Mouse (Mus musculus) layer of hippocampus, postnatal 25 days (tissue): Measurements from ENCODE around the gene Rif1. TPM values are rescaled to one million over a fixed set of nuclear protein-coding genes. Genes with fewer than 3 reads are reported as not detected.
A peak's percentile ranks its signal among the peaks of the same experiment; 100 is the strongest.
"Not testable (repeated sequence)": the region's sequence is repeated elsewhere in the genome, so short reads cannot be mapped to it uniquely, and the experiment has no call there.

Source experiments
- DNase-seq, 2 experiments: peaks; one replicate each; pipeline ENCODE4 v3.0.0; 2022; ENCODE audit warnings: mixed read lengths in 2 of 2, low spot score in 1 of 2; ENCODE audit errors: extremely low spot score in 1 of 2
- total RNA-seq, 2 experiments: library from RNA; stranded (reverse); gene quantifications; 2 replicates each; pipeline ENCODE4 v1.2.3; 2021

Rif1 gene
- total RNA-seq, 2 experiments from 2014 or later, result 24.5 to 27.4 TPM

GRCm38 (mm10) chr2:52071241-52071991 is 1.2 kb upstream of the Rif1 start:
- DNase-seq, result no peak

DNA sequence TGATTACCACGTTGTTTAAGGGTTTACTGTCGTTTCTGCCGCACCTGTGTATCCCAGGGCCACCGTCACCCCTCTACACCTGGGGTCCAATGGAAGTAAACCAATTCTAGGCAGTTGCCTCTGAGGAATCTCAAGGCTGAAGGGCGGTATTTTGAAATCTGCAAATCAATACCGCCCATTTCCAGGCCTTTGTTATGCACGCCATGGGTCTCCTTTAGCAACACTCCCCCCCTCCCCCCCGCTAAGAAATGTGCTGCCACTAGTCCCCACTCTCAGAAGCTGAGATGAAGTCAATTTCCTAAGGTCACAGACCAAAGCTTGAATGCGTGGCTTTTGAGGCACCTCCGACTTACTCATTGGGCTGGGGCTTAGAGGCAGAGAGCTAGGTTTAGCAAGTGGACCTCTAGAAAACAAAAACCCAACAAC is 554 bp upstream of the Rif1 start:
- no peak for DNase-seq

GRCm38 (mm10) chr2:52073141-52073904 is 691 bp downstream of the Rif1 start:
- peak; percentile 18 to 29 for DNase-seq

- DNase-seq, result no peak
These were observed 6.0 kb downstream of the Rif1 start for GRCm38 (mm10) chr2:52078666-52079065.

GRCm38 (mm10) chr2:52084013-52084412 is 11.4 kb downstream of the Rif1 start:
- DNase-seq, result no peak

DNA sequence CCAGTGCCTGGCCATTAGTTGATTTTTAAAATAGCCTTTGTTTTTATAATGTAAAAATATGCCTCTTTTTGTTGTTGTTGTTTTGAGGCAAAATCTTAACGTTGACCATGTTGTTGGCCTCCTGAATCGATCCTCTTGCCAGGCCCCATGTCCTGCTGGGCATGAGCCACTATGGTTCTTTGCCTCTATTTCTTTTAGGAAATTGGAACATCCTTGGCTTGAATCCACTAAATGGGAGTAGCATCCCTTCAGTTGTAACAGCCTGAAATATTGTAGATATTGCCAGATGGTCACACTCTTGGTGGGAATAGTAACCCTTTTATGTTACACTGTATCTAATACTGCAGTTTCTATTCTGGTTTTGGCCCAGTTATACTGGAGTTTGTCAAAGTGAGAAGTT is 11.9 kb downstream of the Rif1 start:
- DNase-seq, result no peak

GRCm38 (mm10) chr2:52114086-52114485 is 41.5 kb downstream of the Rif1 start:
- DNase-seq, result no peak

DNA sequence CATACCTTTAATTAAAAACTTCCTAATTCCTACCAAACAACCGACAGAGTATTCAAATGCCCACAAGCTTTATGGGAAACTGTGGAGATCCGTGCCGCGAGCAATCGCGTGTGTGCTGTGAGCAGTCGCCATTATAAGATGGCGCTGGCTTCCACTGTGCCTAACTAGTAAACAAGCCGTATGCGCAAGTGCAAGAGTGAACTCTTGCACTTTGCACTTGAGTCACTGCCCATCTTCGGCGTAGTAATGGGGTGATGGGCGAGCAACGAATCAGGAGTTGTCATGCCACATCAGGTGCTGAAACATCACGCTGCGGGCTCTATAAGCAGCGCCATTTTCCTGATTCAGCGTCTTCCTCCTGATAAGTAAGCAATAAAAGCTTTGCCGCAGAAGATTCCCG is 58.7 kb downstream of the Rif1 start:
- DNase-seq, result not testable (repeated sequence)

- no peak for DNase-seq
These were observed 60.7 kb downstream of the Rif1 start for GRCm38 (mm10) chr2:52133351-52133750.

DNA sequence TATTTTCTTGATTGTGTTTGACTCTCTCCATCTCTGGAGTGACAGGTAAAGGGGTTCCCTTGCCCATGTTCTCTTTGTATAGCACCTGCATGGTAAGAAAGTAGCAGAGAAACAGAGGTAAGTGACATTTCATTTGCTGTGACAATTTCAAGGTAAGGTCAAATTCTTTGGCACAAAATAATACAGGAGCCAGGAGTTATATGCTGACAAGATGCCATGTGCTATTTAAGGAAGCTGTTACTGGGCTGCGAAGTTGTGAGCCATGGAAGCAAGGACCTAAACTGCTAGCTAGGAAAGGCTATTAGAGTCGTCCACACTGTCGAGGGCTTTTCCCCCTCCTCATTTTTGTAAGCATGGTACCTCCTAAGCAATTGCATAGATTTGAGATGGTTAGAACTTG is 80.4 kb downstream of the Rif1 start:
- DNase-seq, result no peak

GRCm38 (mm10) chr2:52169243-52170005 is 96.8 kb downstream of the Rif1 start:
- no peak for DNase-seq

Other genes starting within 250 kb of the Rif1 start
- gene Rbm43, start 137.7 kb upstream of the Rif1 start, total RNA-seq, result 10 to 100 TPM; 16.9 to 21.7 TPM
- 1 to 10 TPM; 1.8 to 2.3 TPM for gene Nmi, start 99.3 kb upstream of the Rif1 start, total RNA-seq
- 1 to 10 TPM; 4.2 to 6.6 TPM for gene Tnfaip6, start 34.8 kb upstream of the Rif1 start, total RNA-seq